Mouse (Mus musculus) kidney, postnatal 0 days (tissue): ENCODE measurements around the gene Lkaaear1. TPM values are rescaled to one million over a fixed set of nuclear protein-coding genes. Genes with fewer than 3 reads are reported as not detected.

Source experiments
- ATAC-seq: fragments of 200-750 bp; cut with Nextera tagmentation; replicated peaks from 2 replicates; pipeline ENCODE4 v1.8.0; 2017; ENCODE audit warnings: low read depth, moderate number of reproducible peaks, moderate TSS enrichment, moderate library complexity; ENCODE audit not compliant: low FRiP score
- DNase-seq: peaks from one replicate; pipeline ENCODE4 v3.0.0-alpha.2; 2016; ENCODE audit warnings: low spot score
- H3K27ac ChIP-seq: fragments of 300-500 bp; sonication (generic); 2 replicates; pipeline ENCODE4 v1.5.1; 2014; ENCODE audit warnings: mild to moderate bottlenecking
- H3K27me3 ChIP-seq: fragments of 300-500 bp; sonication (generic); 2 replicates; pipeline ENCODE4 v1.6.1; 2014; ENCODE audit warnings: low read length, mixed read lengths; ENCODE audit not compliant: insufficient read depth
- H3K36me3 ChIP-seq: fragments of 300-500 bp; sonication (generic); 2 replicates; pipeline ENCODE4 v1.6.1; 2014; ENCODE audit warnings: low read length, mixed read lengths; ENCODE audit not compliant: insufficient read depth
- H3K4me1 ChIP-seq: fragments of 300-500 bp; sonication (generic); replicated peaks from 2 replicates; pipeline ENCODE4 v1.6.1; 2014; ENCODE audit warnings: antibody characterized with exemption, low read length, mixed read lengths; ENCODE audit not compliant: insufficient read depth
- H3K4me2 ChIP-seq: fragments of 300-500 bp; sonication (generic); 2 replicates; pipeline ENCODE4 v1.6.1; 2014; ENCODE audit warnings: mild to moderate bottlenecking, low read length, moderate library complexity, mixed read lengths
- H3K4me3 ChIP-seq: fragments of 300-500 bp; sonication (generic); replicated peaks from 2 replicates; pipeline ENCODE4 v1.5.1; 2014; ENCODE audit warnings: low read depth, low read length
- H3K9ac ChIP-seq: fragments of 300-500 bp; sonication (generic); 2 replicates; pipeline ENCODE4 v1.6.1; 2014; ENCODE audit warnings: low read depth, low read length
- H3K9me3 ChIP-seq: fragments of 300-500 bp; sonication (generic); replicated peaks from 2 replicates; pipeline ENCODE4 v1.6.1; 2016; ENCODE audit warnings: low read length, inconsistent platforms, mixed read lengths
- CTCF ChIP-seq: IDR thresholded peaks from 2 replicates; pipeline ENCODE4 v1.5.1; 2016; ENCODE audit warnings: antibody characterized with exemption, low read depth, mild to moderate bottlenecking, moderate library complexity
- WGBS: fragments of 180-500 bp; shearing (Covaris S2); extraction: QIAGEN DNeasy Blood & Tissue Kit; methylation state at CpG from one replicate; pipeline ENCODE4 v1.1.7; 2014; 5-methylcytosine and 5-hydroxymethylcytosine counted together
- polyA plus RNA-seq: library from polyadenylated mRNA; unstranded; fragments of >200 nt; fragmentation: Nextera tagmentation; extraction: Ambion mirVana; gene quantifications from 2 replicates; pipeline ENCODE4 v1.2.1, GENCODE M21; 2015

Gene Lkaaear1
- polyA plus RNA-seq, 1 experiment from 2014 or later = not detected

- no peaks in the 10 kb centered on the region for H3K9me3 ChIP-seq
- WGBS = 92% methylated on average over 3 of the region's 3 CpGs
- ATAC-seq (no peak), DNase-seq (no peak)
- H3K4me1 ChIP-seq = 0 out of 2 replicates have a peak, but pooled peaks cover 6% of the 10 kb centered on the region
- no peak overlapping the region for H3K4me3 ChIP-seq
- H3K4me2 ChIP-seq = peak overlapping the region; percentile 98; the same call in 1 of the 2 replicates
- no peak overlapping the region for H3K27ac ChIP-seq
- TF ChIP-seq CTCF = no peak
- 0 out of 2 replicates have a peak, but pooled peaks cover 4% of the 10 kb centered on the region for H3K36me3 ChIP-seq
- no peaks in the 10 kb centered on the region for H3K27me3 ChIP-seq
- H3K9ac ChIP-seq = no peak overlapping the region
Observed at GRCm38 (mm10) chr2:181694581-181694980, 3.7 kb downstream of the Lkaaear1 start.

- WGBS = under 1% methylated on average over 62 of the region's 75 CpGs
- ATAC-seq = peak; percentile 67
Observed at GRCm38 (mm10) chr2:181693339-181694280, 4.6 kb downstream of the Lkaaear1 start, which contains the start of gene Rgs19. Gene Rgs19 (minus strand): TSS chr2:181693977.

GRCm38 (mm10) chr2:181692304-181692703 lies 5.9 kb downstream of the Lkaaear1 start:
- Histone ChIP-seq H3K4me1 (0 out of 2 replicates have a peak, but pooled peaks cover 6% of the 10 kb centered on the region), H3K4me3 (no peak overlapping the region), H3K36me3 (peaks cover 15% of the 10 kb centered on the region), H3K9me3 (no peaks in the 10 kb centered on the region), H3K27ac (no peak overlapping the region), H3K27me3 (no peaks in the 10 kb centered on the region), H3K4me2 (0 out of 2 replicates have a peak overlapping the region, but pooled peaks have one; percentile 98), H3K9ac (no peak overlapping the region)
- ATAC-seq (no peak), DNase-seq (no peak)
- WGBS = 93% methylated on average over 3 of the region's 3 CpGs
- no peak for TF ChIP-seq CTCF

More at GRCm38 (mm10) chr2:181693339-181694280, 4.6 kb downstream of the Lkaaear1 start, which contains the start of gene Rgs19:
- peak within 1 kb of the TSS; percentile 58 for H3K4me3 ChIP-seq
- no peak for TF ChIP-seq CTCF
- H3K27me3 ChIP-seq = no peaks in the 10 kb centered on the region
- H3K9ac ChIP-seq = peak within 1 kb of the TSS; percentile 63
- H3K4me2 ChIP-seq = peak within 1 kb of the TSS; percentile 98
- DNase-seq = peak; percentile 80
- H3K4me1 ChIP-seq = 0 out of 2 replicates have a peak, but pooled peaks cover 6% of the 10 kb centered on the region
- H3K9me3 ChIP-seq = no peaks in the 10 kb centered on the region
- peaks cover 7% of the 10 kb centered on the region; the same call in 1 of the 2 replicates for H3K36me3 ChIP-seq
- H3K27ac ChIP-seq = no peak within 1 kb of the TSS

GRCm38 (mm10) chr2:181691571-181691970 lies 6.7 kb downstream of the Lkaaear1 start:
- Histone ChIP-seq H3K4me2 (no peak overlapping the region; the same call in 1 of the 2 replicates), H3K4me1 (0 out of 2 replicates have a peak, but pooled peaks cover 6% of the 10 kb centered on the region), H3K9ac (0 out of 2 replicates have a peak overlapping the region, but pooled peaks have one; percentile 23), H3K27ac (no peak overlapping the region), H3K9me3 (no peaks in the 10 kb centered on the region), H3K4me3 (no peak overlapping the region), H3K27me3 (no peaks in the 10 kb centered on the region), H3K36me3 (peaks cover 15% of the 10 kb centered on the region)
- ATAC-seq (no peak), DNase-seq (no peak)
- no peak for TF ChIP-seq CTCF
- 92% methylated on average over 4 of the region's 4 CpGs for WGBS

GRCm38 (mm10) chr2:181691083-181691482 lies 7.2 kb downstream of the Lkaaear1 start:
- H3K27me3 ChIP-seq = no peaks in the 10 kb centered on the region
- WGBS = 85% methylated on average over 6 of the region's 6 CpGs
- peaks cover 15% of the 10 kb centered on the region for H3K36me3 ChIP-seq
- H3K9ac ChIP-seq = no peak overlapping the region
- no peak overlapping the region for H3K4me2 ChIP-seq
- H3K9me3 ChIP-seq = no peaks in the 10 kb centered on the region
- TF ChIP-seq CTCF = no peak
- H3K4me3 ChIP-seq = no peak overlapping the region
- 0 out of 2 replicates have a peak, but pooled peaks cover 6% of the 10 kb centered on the region for H3K4me1 ChIP-seq
- ATAC-seq (no peak), DNase-seq (no peak)
- no peak overlapping the region for H3K27ac ChIP-seq

GRCm38 (mm10) chr2:181689466-181690160 lies 8.6 kb downstream of the Lkaaear1 start:
- no peak for TF ChIP-seq CTCF
- Histone ChIP-seq H3K9ac (no peak overlapping the region), H3K36me3 (peaks cover 20% of the 10 kb centered on the region), H3K4me3 (no peak overlapping the region), H3K27me3 (no peaks in the 10 kb centered on the region), H3K9me3 (no peaks in the 10 kb centered on the region), H3K4me1 (0 out of 2 replicates have a peak, but pooled peaks cover 6% of the 10 kb centered on the region), H3K4me2 (no peak overlapping the region), H3K27ac (no peak overlapping the region)
- ATAC-seq (no peak), DNase-seq (no peak)
- WGBS = 91% methylated on average over 10 of the region's 10 CpGs
